Mouse (Mus musculus) embryo, embryonic 11.5 days (tissue): Measurements from ENCODE around the gene Phyh.
"Not testable (repeated sequence)": the region's sequence is repeated elsewhere in the genome, so short reads cannot be mapped to it uniquely, and the experiment has no call there.

Experiments
- DNase-seq: peaks from one replicate; pipeline ENCODE4 v3.0.0-alpha.2; 2012; ENCODE audit warnings: low read depth, low spot score

Gene Phyh

DNA sequence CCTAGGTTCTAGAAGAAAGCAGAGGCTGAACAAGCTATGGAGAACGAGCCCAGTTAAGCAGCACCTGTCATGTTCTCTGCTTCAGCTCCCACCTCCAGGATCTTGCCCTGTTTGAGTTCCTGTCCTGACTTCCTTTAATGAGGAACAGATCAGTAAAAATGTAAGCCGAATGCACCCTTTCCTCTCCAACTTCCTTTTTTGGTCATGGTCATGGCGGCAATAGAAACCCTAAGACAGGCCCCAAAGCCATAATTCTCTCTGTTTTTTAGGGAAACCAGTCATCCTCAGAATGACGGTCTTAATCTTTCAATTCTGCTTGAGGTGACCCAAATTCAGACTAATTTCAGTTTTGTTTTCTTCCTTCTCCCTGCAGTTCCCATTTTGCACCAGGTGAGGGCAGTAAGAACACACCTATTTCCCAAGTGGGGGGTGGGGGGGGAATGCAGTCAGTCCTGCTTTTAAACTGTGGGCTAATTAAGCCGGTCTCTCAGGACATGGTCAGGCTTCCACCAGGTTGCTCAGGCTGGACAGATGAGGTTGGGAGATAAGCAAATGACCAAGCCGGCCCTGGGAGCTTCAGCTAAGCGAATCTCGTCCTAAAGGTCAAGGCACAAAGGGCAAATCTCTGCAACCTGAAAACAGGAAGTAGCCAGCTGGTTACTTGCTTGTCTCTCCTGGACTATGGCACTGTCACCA, 1.3 kb upstream of the Phyh start:
- DNase-seq: peak; percentile 61

DNA sequence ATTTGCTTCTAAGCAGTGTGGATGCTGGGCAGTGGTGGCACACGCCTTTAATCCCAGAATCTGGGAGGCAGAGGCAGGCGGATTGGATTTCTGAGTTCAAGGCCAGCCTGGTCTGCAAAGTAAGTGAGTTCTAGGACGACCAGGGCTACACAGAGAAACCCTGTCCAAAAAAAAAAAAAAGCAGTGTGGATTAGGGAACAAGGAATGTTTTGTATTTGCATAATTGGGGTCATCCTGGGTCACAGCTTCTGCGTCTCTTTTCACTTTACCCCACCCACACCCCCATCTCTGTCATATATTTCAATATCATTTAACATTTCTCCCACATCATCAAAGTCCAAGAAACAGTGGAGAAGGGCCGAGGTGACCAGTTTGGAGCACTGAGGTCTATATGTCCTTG, 2.2 kb downstream of the Phyh start:
- DNase-seq: no peak

DNA sequence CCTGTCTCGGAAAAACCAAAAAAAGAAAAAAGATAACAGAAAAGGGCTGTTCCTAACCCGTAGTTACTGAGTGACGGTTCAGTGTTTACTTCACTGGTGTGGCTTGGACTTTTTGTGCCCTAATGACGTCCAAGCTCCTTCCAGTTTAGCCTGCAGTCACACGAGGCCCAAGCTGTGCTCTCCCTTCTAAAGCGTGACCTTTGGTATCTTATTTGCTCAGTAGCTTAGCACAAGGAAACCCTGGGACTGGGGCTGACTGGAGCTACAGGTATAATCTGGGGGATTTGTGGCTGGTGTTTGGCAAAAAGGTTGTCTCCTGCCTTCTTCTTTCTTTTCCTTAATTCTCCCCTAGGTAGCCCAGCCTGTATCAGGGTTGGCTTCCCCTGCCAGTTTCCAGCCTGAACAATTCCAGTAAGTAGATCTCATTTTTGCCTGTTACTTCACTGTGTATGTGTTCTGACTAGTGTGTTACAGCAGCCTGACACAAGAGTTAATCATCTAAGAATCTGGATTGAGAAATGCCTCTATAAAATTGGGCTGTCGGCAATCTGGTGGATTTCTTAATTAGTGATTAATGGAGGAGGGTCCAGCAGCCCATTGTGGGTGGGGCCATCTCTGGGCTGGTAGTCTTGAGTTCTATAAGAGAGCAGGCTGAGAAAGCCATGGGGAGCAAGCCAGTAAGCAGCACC, 3.8 kb downstream of the Phyh start:
- no peak for DNase-seq

DNA sequence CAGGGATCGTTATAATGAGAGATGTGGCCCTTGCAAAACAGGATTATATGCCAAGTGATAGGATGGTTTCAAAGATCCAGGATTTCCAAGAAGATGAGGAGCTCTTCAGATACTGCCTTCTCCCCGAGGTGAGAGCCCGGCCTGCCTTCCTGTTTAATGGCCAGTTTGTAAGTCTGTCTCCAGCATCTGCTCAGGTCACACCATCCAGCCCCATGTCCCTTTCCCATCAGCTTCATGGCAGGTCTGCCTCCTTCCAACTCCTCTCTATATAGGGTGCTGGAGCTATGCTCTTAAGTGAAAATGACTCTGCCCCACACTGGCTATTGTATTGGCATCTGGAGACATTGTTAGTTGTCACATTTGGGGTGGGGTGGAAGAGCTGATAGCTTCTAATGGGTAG, 8.6 kb downstream of the Phyh start:
- no peak for DNase-seq

DNA sequence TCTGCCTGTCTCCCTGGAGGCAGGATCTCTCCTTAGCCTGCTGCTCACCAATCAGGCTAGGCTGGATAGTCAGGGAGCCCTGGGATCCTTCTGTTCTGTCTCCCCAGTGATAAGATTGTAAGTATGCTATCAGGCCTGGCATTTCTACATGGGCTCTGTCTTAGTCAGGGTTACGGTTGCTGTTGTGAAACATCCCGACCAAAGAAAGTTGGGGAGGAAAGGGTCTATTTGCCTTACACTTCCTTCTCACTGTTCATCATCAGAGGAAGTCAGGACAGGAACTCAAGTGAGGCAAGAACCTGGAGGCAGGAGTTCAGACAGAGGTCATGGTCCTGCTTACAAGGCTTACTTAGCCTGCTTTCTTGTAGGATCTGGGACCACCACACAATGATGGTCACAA, 10.4 kb downstream of the Phyh start:
- no peak for DNase-seq

DNA sequence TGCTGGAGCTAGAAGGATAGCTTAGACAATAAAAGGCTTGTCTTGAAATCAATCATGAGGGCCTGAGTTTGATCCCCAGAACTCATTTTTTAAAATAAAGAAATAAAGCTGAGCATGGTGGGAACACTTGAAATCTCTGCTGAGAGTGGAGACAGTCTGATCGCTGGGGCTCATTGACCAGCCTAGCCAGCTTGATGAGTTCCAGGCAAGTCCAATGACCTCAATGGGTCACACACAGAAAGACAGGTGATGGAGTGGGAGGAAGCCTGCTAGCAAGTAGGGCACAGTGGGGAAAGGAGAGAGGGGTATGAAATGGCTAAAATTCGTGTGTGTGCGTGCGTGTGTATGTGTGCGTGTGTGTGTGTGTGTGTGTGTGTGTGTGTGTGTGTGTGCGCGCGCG, 15.7 kb downstream of the Phyh start:
- DNase-seq: no peak

DNA sequence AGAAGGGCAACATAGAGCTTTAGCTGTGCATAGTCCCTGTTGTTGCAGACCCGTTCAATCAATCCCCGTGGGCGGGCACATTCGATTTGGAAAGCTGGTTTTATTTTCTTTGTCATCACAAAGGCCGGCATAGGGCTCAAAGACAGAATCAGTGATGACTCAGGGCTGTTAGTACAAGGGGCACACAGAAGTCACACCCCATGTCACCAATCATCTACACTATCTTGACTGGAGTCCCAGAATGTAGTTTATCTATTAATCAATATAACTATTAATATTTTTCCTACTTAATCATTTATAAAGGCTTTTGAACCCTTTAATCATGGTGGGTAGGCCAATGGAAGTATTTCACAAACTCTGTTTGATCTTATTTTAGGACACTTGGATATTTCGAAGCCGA, 19.1 kb downstream of the Phyh start:
- no peak for DNase-seq

DNA sequence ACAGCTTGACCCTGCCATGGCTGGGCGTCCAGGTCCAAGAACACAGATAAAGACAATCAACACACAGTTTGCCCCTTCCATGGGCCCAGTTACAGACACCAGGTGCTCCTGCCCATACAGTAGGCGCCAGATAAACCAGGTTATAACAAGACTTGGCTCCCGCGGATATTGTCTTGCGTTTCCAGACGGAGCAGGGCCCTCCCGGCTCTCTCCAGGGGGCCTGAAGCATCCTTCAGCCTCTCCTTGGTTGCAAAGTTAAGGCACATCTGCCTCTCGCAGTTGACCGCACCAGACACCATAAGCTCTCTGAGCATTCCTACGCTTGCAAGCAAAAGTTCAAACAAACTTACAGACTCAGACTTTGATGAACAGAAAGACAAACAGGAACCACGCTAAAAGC, 22.0 kb downstream of the Phyh start:
- no peak for DNase-seq

DNA sequence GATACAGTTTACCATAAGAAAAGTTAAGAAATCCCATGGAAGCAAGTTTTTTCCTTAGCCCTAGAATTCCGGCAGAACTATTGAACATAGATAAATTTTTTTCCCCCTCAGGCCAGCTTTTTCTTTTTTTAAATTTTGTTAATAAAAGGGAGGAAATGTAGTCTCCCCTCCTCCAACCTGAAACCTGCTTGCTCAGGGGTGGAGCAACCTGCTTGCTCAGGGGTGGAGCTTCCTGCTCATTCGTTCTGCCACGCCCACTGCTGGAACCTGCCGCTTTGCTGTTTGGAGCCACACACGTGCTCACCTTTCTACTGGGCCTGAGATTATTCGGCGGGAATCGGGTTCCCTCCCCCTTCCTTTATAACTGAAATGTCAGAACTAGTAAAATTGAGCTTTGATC, 30.9 kb downstream of the Phyh start:
- DNase-seq: not testable (repeated sequence)

DNA sequence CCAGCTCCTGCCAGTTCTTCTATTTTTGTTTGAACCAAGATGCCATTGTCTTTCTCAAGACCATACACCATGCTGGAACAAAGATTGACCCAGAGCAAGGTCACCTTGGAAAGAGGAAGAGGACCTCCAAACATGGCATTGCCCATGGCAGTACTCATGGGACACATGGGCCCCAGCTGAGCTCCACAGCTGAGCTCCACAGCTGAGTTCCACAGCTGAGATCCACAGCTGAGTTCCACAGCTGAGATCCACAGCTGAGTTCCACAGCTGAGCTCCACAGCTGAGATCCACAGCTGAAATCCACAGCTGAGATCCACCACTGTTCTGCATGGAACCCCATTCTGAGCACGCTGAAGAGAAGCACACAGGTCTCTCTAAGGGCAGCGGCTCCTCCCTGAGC, 32.2 kb downstream of the Phyh start:
- no peak for DNase-seq

DNA sequence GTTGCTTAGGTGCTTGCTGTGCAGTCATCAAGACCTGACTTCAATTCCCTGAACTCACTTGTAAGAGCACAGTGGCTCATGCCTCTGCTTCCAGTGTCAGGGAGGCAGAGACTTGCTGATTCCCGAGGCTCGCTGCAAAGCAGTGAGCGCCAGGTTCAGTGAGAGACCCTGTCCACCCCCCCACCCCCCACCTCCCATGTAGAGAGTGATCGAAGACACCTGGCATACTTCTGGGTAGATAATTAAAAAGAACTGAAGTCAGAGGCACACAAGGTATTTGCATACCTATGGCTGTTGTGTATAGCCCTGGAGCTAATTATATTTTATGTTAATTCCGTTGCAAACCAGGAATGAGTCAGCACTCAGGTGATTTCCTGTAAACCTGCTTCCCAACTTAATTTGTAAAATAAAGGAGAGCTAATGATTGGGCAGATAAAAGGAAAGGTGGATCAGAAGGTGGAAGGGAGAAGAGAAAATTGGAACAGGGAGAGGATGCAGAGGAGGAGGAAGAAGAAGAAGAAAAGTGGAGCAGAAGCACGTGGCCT, 35.5 kb downstream of the Phyh start:
- DNase-seq: no peak

DNA sequence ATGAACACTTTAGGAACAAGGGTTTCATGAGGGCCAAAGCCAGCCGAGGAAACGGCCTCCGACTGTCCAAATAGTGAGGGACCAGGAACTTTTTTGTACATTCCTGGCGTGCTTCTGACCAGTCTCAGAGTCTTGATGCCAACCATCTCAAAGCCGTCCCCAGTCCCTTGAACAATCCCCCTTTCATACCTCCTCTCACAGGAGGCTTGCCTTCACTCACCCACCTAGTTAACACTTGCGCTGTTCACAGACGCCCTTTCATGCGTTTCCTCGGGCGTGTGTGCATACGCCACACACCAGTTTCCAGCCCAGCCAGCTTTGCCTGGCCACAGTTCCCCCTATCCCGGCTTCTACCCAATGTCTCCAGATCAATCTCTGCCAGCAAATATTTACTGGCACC, 39.2 kb downstream of the Phyh start:
- no peak for DNase-seq

DNA sequence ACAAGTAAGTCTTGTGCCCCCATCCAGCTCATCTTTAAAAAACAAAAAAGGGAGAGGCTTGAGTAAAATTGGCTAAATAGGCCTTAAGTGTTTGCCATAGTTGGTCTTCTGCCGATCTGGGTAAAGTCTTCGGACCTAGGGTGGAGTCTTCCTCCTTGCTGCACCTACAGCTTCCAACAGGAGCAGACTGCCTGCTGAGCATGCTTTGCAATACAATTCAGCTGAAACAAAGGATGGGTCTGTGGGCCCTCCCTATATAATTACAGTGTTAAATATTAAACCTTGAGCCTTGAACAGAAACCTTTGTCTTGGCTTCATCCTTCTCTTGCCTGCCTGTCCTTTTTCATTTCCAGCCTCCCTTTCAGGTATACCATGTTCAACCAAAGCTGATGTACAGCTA, 49.0 kb downstream of the Phyh start:
- no peak for DNase-seq

DNA sequence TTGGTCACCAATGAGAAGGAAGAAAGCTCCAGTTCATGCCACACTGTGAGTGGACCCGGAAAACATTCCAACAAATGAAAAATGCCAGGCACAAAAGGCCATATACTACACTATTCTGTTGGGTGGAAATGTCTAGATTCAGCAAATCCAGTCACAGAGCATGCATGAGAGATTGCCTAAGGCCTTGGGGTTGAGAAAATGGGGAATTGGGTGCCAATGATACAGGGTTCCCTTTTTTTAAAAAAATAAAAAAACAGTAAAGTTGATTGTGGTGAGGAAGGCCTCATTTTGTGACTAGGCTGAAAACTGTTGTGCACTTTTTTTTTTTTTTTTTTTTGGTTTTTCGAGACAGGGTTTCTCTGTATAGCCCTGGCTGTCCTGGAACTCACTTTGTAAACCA, 50.3 kb downstream of the Phyh start:
- DNase-seq: no peak

DNA sequence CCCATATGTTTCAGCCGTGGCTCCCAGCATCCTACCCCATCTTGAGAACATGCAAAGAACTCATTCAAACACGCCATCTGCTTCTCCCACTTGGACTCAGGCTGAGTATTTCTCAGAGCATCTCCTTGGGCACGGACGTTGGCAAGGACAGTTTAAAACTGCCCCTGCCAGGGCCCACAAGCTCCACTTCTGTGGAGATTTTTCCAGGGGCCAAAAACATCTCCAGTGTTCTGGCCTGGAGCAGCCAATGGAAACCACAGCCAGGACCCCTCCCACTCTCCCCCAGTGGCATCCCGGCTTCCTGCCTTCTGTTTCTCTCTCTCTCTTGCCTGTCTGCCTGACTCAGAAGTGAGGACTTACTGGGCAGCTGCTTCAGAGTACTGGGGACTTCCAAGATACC, 57.0 kb downstream of the Phyh start, which contains the start of gene Ucma:
TSS of gene Ucma (plus strand) at position 316 of the 400 bp plus-strand sequence.
- no peak for DNase-seq

DNA sequence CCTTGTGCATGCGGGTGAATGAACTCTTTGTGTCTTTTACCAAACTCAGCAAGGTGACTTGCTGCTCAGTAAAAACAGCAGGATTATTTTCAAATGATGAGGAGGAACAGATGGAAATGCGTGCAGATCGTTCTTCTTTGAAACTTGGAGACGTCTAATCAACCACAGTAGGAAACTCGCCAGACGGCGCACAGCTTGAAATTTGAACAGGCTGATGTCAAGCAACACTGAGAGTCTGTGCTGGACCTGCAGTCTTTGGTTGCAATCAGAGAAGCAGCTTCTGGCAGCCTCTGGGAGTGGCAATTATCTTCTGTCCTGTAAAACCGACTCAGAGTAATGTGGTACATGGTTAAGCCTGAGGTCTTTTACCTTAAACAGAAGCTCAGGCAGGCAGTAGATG, 59.3 kb downstream of the Phyh start:
- no peak for DNase-seq

DNA sequence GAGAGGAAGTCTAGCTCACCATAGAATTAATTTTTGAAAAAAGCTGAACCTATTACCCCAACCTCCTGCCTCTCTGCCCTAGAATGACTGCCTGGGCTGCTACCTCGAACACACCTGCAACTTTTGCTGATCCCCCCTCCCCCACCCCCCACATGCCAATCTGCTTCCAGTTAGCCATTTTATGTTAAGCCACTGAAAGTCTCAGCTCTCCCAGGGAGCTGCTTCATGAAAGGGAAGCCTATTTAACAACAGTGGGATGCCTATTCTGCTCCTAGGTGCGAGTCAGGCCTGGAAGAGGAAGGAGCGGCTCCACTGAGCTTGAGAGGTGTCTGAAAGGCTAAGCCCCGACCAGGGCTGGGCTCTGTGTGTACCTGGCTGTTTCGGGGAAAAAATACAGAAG, 65.2 kb downstream of the Phyh start:
- DNase-seq: no peak

DNA sequence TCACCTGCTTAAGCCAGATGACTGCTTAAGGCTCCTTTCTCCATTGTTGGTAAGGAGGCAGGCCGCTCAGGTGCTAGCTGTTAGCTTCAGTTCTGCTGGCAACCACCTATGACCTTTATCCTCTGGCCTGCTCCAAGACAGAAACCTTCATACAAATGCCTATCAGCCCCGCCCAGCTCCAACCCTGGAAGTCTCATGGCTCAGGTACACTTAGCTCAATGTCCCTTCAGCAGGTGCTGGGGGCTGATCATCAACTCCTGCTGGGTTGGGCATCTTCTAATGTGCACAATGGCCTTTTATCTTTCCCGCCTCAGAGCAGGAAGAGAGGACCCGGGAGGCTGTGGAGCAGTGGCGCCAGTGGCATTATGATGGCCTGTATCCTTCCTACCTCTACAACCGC, 66.2 kb downstream of the Phyh start:
- DNase-seq: no peak

DNA sequence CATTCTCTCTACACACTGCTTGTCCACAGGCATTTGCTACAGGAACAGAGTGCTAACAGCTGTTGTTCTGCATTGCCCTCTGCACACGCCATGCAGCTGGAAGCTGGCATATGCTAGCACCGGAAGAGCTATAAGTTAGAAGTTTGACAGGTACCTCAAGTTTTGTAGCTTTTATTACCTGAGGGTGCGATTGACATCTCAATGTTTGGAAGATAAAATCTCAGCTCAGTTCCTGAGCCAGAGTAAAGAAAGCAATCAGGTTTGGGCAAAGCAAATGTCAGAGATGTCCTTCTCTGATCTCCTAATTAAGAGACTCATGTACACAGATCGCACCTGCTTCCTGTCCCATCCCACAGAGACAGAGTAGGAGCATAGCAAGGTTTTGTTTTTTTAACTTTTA, 68.0 kb downstream of the Phyh start:
- no peak for DNase-seq

DNA sequence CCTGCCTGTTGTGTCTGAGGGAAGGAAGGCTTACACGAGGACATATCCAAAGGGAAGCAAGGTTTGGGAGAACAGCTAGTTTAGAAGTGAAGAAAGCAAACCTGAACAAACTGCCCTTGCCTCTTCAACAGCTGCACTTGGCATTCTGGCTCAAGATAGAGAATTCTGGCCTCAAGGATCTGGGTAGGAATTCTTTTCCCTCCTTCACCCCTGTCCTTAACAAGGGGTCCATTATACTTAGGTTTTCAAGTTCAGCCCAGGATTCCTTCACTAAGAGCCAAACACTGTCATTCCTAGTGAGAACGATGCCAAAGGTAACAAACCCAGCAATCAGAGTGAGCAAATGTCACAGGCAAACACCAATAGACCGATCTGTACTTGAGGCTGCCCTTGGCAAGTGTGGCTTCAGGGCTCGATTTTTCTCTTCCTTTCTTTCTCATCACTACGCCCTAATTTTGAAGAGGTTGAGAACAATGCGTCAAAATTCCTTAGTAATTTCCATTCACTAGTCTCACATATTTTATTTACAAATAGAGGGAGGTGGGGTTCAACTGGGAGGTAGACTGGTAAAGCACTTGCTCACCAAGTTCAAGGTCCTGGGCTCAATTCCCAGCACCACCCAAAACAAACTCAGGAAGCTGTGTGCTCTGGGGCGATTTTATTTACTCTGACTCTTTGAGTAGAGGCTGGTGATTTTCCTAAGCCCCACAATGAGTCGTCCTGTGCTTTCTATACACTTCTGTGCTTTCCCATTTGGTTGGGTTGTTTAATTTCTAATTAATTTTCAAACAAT, 68.8 kb downstream of the Phyh start:
- no peak for DNase-seq
